Mouse (Mus musculus): ENCODE data around the gene A530016L24Rik. TPM values are rescaled to one million over a fixed set of nuclear protein-coding genes. Genes with fewer than 3 reads are reported as not detected.

A530016L24Rik gene
- 130 and 140 TPM in 2 replicates for polyA plus RNA-seq (2012; ENCODE audit: insufficient read depth, insufficient read length, missing spikeins)

GRCm38 (mm10) chr12:112489134-112489533 is at the start of gene A530016L24Rik:
TSS of gene A530016L24Rik (plus strand) at chr12:112489448.
- peaks cover 28% of the 10 kb centered on the region for H3K4me1 ChIP-seq (ENCODE audit: control insufficient read depth, insufficient read depth, insufficient read length, low read length)
- H3K27ac ChIP-seq (replicated peaks; ENCODE audit: low read depth, low read length) = peak within 1 kb of the TSS; percentile 73
- H3K4me3 ChIP-seq (ENCODE audit: insufficient read depth, low read depth, low read length) = peak within 1 kb of the TSS; percentile 53

GRCm38 (mm10) chr12:112439993-112440392 is 49.3 kb upstream of the A530016L24Rik start:
- Histone ChIP-seq H3K4me3 (ENCODE audit: insufficient read depth, low read depth, low read length) (no peak overlapping the region), H3K27ac (replicated peaks; ENCODE audit: low read depth, low read length) (no peak overlapping the region), H3K4me1 (ENCODE audit: control insufficient read depth, insufficient read depth, insufficient read length, low read length) (no peaks in the 10 kb centered on the region)

GRCm38 (mm10) chr12:112449144-112449827 is 40.0 kb upstream of the A530016L24Rik start:
- Histone ChIP-seq H3K4me3 (ENCODE audit: insufficient read depth, low read depth, low read length) (no peak overlapping the region), H3K4me1 (ENCODE audit: control insufficient read depth, insufficient read depth, insufficient read length, low read length) (peaks cover 17% of the 10 kb centered on the region), H3K27ac (replicated peaks; ENCODE audit: low read depth, low read length) (peak overlapping the region; percentile 93)

- H3K4me3 ChIP-seq (ENCODE audit: insufficient read depth, low read depth, low read length) = no peak overlapping the region
- peak overlapping the region; percentile 93 for H3K27ac ChIP-seq (replicated peaks; ENCODE audit: low read depth, low read length)
- H3K4me1 ChIP-seq (ENCODE audit: control insufficient read depth, insufficient read depth, insufficient read length, low read length) = peaks cover 17% of the 10 kb centered on the region
Observed at GRCm38 (mm10) chr12:112449828-112450180, 39.4 kb upstream of the A530016L24Rik start.

- Histone ChIP-seq H3K27ac (replicated peaks; ENCODE audit: low read depth, low read length) (peak overlapping the region; percentile 90; the same call in 1 of the 2 replicates), H3K4me1 (ENCODE audit: control insufficient read depth, insufficient read depth, insufficient read length, low read length) (peaks cover 19% of the 10 kb centered on the region), H3K4me3 (ENCODE audit: insufficient read depth, low read depth, low read length) (no peak overlapping the region)
Observed at GRCm38 (mm10) chr12:112450883-112451282, 38.4 kb upstream of the A530016L24Rik start.

GRCm38 (mm10) chr12:112451381-112451780 is 37.9 kb upstream of the A530016L24Rik start:
- no peak overlapping the region for H3K27ac ChIP-seq (replicated peaks; ENCODE audit: low read depth, low read length)
- peaks cover 22% of the 10 kb centered on the region for H3K4me1 ChIP-seq (ENCODE audit: control insufficient read depth, insufficient read depth, insufficient read length, low read length)
- H3K4me3 ChIP-seq (ENCODE audit: insufficient read depth, low read depth, low read length) = no peak overlapping the region

GRCm38 (mm10) chr12:112451826-112452225 is 37.4 kb upstream of the A530016L24Rik start:
- Histone ChIP-seq H3K4me3 (ENCODE audit: insufficient read depth, low read depth, low read length) (no peak overlapping the region), H3K27ac (replicated peaks; ENCODE audit: low read depth, low read length) (no peak overlapping the region), H3K4me1 (ENCODE audit: control insufficient read depth, insufficient read depth, insufficient read length, low read length) (peaks cover 25% of the 10 kb centered on the region)

GRCm38 (mm10) chr12:112456144-112456713 is 33.0 kb upstream of the A530016L24Rik start:
- Histone ChIP-seq H3K4me1 (ENCODE audit: control insufficient read depth, insufficient read depth, insufficient read length, low read length) (peaks cover 11% of the 10 kb centered on the region), H3K4me3 (ENCODE audit: insufficient read depth, low read depth, low read length) (no peak overlapping the region), H3K27ac (replicated peaks; ENCODE audit: low read depth, low read length) (peak overlapping the region; percentile 85)

GRCm38 (mm10) chr12:112457839-112458238 is 31.4 kb upstream of the A530016L24Rik start:
- no peak overlapping the region for H3K27ac ChIP-seq (replicated peaks; ENCODE audit: low read depth, low read length)
- H3K4me1 ChIP-seq (ENCODE audit: control insufficient read depth, insufficient read depth, insufficient read length, low read length) = peaks cover 11% of the 10 kb centered on the region
- no peak overlapping the region for H3K4me3 ChIP-seq (ENCODE audit: insufficient read depth, low read depth, low read length)

GRCm38 (mm10) chr12:112462423-112462822 is 26.8 kb upstream of the A530016L24Rik start:
- Histone ChIP-seq H3K27ac (replicated peaks; ENCODE audit: low read depth, low read length) (no peak overlapping the region), H3K4me1 (ENCODE audit: control insufficient read depth, insufficient read depth, insufficient read length, low read length) (peaks cover 3% of the 10 kb centered on the region; the same call in 1 of the 2 replicates), H3K4me3 (ENCODE audit: insufficient read depth, low read depth, low read length) (no peak overlapping the region)

- Histone ChIP-seq H3K4me1 (ENCODE audit: control insufficient read depth, insufficient read depth, insufficient read length, low read length) (peaks cover 4% of the 10 kb centered on the region; the same call in 1 of the 2 replicates), H3K27ac (replicated peaks; ENCODE audit: low read depth, low read length) (no peak overlapping the region), H3K4me3 (ENCODE audit: insufficient read depth, low read depth, low read length) (no peak overlapping the region)
Observed at GRCm38 (mm10) chr12:112463209-112463608, 26.0 kb upstream of the A530016L24Rik start.

GRCm38 (mm10) chr12:112463750-112464444 is 25.4 kb upstream of the A530016L24Rik start:
- peaks cover 4% of the 10 kb centered on the region; the same call in 1 of the 2 replicates for H3K4me1 ChIP-seq (ENCODE audit: control insufficient read depth, insufficient read depth, insufficient read length, low read length)
- H3K4me3 ChIP-seq (ENCODE audit: insufficient read depth, low read depth, low read length) = no peak overlapping the region
- H3K27ac ChIP-seq (replicated peaks; ENCODE audit: low read depth, low read length) = no peak overlapping the region

GRCm38 (mm10) chr12:112464516-112464915 is 24.7 kb upstream of the A530016L24Rik start:
- H3K27ac ChIP-seq (replicated peaks; ENCODE audit: low read depth, low read length) = no peak overlapping the region
- H3K4me1 ChIP-seq (ENCODE audit: control insufficient read depth, insufficient read depth, insufficient read length, low read length) = peaks cover 4% of the 10 kb centered on the region; the same call in 1 of the 2 replicates
- H3K4me3 ChIP-seq (ENCODE audit: insufficient read depth, low read depth, low read length) = no peak overlapping the region

GRCm38 (mm10) chr12:112465928-112466327 is 23.3 kb upstream of the A530016L24Rik start:
- Histone ChIP-seq H3K27ac (replicated peaks; ENCODE audit: low read depth, low read length) (no peak overlapping the region), H3K4me1 (ENCODE audit: control insufficient read depth, insufficient read depth, insufficient read length, low read length) (0 out of 2 replicates have a peak, but pooled peaks cover 2% of the 10 kb centered on the region), H3K4me3 (ENCODE audit: insufficient read depth, low read depth, low read length) (no peak overlapping the region)

GRCm38 (mm10) chr12:112467387-112467786 is 21.9 kb upstream of the A530016L24Rik start:
- H3K4me1 ChIP-seq (ENCODE audit: control insufficient read depth, insufficient read depth, insufficient read length, low read length) = peaks cover 13% of the 10 kb centered on the region
- H3K4me3 ChIP-seq (ENCODE audit: insufficient read depth, low read depth, low read length) = no peak overlapping the region
- H3K27ac ChIP-seq (replicated peaks; ENCODE audit: low read depth, low read length) = no peak overlapping the region

All from brown adipose tissue, adult 24 weeks (tissue).